Mouse (Mus musculus): Measurements from ENCODE around the gene Sfrp2.

Sfrp2 gene

GRCm38 (mm10) chr3:83771160-83771869 lies 5.2 kb downstream of the Sfrp2 start:
- DNase-seq (ENCODE audit: low spot score), result no peak

DNA sequence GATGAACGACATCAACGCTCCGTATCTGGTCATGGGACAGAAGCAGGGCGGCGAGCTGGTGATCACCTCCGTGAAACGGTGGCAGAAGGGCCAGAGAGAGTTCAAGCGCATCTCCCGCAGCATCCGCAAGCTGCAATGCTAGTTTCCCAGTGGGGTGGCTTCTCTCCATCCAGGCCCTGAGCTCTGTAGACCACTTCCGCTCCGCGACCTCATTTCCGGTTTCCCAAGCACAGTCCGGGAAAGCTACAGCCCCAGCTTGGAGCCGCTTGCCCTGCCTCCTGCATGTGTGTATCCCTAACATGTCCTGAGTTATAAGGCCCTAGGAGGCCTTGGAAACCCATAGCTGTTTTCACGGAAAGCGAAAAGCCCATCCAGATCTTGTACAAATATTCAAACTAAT lies 7.2 kb downstream of the Sfrp2 start:
- no peak for DNase-seq (ENCODE audit: low spot score)

- no peak for DNase-seq (ENCODE audit: low spot score)
Measured at GRCm38 (mm10) chr3:83775403-83775802, 9.3 kb downstream of the Sfrp2 start.

DNA sequence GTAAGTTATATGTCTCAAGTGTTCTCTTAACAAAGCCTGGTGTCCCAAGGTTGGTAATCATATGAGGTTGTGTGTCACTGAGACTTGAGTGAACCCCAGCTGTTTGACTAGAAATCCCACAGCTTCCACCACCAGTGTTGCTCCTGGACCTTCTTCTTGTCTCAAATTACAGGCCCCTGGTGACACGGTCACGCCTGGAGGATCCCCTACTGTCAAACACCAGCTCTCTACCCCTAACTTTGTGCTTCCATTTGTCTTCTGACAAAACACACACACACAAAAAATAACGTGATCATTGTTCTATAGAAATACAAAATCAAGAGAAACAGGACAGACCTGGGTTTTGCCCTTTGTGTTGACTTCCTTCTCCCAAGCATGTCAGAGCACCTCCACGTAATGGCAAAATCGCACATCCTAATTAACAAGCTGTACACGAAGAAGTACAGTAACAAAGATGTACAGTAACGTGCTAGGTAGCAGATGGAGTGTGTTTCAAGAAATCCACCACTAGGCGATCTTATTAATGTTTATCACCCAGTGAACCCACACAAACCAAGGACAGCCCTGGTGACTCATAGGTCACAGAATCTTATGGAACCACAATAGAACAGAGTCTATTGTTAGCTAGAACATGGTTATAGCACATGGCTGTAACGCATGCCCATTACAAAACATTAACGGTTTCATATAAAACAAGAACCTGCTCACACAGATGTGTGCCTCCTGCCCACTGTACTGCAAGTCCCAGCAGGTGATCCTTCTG lies 15.5 kb downstream of the Sfrp2 start:
- no peak for DNase-seq (ENCODE audit: low spot score)

DNA sequence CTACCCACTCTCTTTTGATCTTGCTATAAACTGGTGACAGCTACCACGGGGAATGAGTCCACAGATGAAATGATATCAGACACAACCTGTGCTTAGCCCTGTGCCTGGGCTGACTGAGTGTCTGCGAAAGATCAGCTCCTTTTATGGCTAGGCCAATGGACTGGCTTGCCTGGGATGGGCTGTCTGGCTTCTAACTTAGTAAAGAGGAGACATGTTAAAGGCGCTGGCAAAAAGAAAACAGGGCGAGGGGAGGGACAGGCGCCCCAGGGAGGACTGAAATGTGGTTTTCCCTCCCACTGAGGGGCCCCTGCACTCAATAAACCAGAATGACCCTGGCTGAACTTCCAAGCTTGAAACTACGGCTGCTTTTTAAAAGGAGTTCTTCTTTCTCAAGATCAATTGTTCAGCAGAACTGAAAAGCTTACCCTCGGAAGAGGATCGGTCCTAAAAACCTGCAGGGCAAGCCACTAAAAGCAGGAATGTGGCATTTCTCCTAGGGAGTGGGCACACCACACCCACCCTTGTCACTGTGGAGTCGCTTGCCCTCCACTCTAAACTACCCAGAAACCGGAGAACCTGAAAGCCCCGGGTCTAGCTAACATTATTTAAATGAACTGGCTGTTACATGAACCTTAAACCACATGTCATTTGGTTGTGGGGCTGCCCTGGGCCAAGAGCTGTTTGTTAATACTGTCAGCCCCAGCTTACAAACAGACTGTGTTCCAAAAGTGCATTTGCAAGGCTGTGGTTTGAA lies 17.8 kb downstream of the Sfrp2 start:
- DNase-seq (ENCODE audit: low spot score), result no peak

DNA sequence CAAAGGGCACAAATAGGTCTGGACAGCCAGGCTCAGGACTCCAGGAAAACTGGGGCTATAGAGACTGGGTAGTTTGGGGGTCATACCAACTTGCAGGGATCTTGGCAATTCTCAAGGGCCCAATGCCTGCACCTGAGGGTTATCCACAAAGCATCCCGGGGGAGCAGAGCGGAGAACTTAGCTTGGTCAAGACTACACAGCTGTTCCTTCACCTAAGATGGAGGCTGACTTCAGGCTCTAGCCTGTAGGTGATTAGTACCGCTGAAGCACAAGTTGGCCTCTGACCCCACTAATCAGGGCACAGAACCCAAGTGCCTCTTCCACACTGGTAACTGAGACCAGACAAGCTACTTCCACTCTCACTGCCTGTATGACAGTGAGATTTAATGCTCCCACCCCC lies 18.6 kb downstream of the Sfrp2 start:
- no peak for DNase-seq (ENCODE audit: low spot score)

- no peak for DNase-seq (ENCODE audit: low spot score)
Measured at GRCm38 (mm10) chr3:83787086-83787485, 21.0 kb downstream of the Sfrp2 start.

- no peak for DNase-seq (ENCODE audit: low spot score)
Measured at GRCm38 (mm10) chr3:83787776-83788305, 21.7 kb downstream of the Sfrp2 start.

- DNase-seq (ENCODE audit: low spot score), result no peak
Measured at GRCm38 (mm10) chr3:83789651-83790451, 23.7 kb downstream of the Sfrp2 start.

GRCm38 (mm10) chr3:83791444-83791843 lies 25.3 kb downstream of the Sfrp2 start:
- DNase-seq (ENCODE audit: low spot score), result no peak

DNA sequence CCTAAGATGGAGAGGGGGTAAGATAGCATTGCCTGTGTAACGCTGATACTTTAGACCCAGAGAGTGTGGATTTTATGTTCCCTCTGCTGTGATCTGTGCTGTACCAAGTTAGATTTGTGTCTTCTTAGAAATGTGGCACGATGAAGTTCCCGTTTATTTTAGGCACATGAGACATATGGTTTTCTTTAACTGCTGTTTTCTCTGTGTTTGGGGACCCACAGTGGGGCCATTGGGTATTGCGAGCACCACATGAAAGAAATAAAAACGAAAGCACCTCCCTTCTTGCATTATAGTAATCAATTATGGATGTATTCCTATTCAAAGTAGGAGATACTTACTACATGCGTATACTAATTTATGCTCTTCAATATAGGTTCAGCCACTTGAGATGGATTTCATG lies 31.0 kb downstream of the Sfrp2 start:
- no peak for DNase-seq (ENCODE audit: low spot score)

DNA sequence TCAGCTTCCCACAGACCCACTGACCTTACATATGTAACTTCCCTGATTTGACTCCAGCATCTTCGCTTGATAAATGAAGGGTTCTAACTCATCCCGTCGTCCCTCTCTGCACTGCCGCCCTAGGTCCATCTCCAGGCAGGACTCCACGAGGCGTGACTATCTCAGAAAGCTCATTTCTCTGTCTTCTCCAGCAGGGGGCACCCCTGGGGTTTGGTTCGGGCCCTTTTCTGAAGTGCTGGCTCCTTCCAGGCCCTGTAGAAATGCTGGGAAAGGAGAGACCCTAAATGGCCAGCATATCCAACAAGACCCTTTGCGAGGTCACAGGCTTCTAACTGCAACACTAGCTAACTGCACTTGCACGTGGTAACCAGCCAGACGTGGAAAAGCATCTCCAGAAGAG lies 31.7 kb downstream of the Sfrp2 start:
- DNase-seq (ENCODE audit: low spot score), result no peak

DNA sequence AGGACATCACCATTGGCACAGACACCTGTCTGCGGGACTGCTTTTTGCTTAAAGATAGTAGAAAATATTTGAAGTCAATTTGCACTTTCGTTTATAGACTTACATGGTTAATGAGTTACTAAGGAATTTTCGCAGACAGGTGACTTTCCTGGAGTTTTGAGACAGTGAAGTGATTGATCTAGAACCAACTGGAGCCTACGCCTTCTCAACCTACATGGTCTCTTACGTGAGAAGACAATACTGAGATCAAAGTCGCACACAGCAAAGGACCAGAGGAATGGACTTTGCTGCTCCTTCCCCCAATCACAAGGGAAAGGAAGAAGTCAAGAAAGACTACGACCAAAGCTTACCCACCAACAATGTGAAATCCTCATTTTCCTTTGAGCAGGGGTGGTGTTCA lies 33.4 kb downstream of the Sfrp2 start:
- no peak for DNase-seq (ENCODE audit: low spot score)

- DNase-seq (ENCODE audit: low spot score), result no peak
Measured at GRCm38 (mm10) chr3:83801649-83802155, 35.6 kb downstream of the Sfrp2 start.

DNA sequence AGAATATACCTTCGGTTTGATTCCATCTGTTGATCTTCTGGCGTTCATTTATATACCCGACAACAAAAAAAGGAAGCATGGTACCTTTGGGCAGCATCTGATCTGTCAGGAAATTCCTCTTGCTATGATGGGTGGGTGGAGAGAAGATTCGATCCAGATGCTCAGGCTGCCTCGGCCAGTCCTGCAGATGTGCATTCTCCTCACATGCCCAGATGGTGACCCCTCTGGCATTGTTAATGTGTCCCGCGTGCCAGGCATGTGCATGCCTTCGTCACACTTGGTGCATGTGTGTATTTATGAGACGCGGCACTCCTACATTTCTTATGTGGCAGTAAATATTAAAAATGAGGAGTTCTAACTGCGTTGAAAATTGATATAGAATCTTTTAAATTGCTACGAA lies 42.4 kb downstream of the Sfrp2 start:
- DNase-seq (ENCODE audit: low spot score), result no peak

GRCm38 (mm10) chr3:83811987-83812386 lies 45.9 kb downstream of the Sfrp2 start:
- no peak for DNase-seq (ENCODE audit: low spot score)

GRCm38 (mm10) chr3:83812863-83813262 lies 46.7 kb downstream of the Sfrp2 start:
- DNase-seq (ENCODE audit: low spot score), result no peak

DNA sequence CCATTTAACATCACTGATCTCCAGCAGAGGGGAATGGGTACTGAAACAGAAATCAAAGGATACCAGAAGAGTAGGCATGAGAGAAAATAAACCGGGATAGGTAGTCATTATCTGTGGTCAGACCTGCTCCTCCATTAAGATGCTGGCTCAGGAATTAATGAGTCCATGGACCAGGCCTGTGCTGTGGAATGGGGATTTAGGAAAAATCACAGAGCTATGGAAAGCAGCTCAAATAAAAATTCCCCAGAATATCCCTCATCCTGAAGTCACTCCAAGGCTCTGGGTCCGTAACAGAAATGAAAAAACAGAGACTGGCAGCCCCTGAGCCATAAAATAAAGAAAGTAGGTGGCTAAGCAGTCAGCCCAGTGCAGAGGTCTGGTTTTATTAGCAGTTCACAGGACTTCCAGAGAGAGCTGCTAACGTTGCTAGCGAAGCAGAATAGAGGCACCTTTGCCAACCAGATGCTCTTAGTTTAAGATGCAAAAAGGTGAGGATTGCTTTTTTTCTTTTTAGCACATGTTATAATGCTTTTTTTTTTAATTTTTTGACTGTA lies 50.3 kb downstream of the Sfrp2 start:
- no peak for DNase-seq (ENCODE audit: low spot score)

- DNase-seq (ENCODE audit: low spot score), result no peak
Measured at GRCm38 (mm10) chr3:83823774-83824173, 57.7 kb downstream of the Sfrp2 start.

All from left cerebral cortex, adult 11 months (tissue).